Mouse (Mus musculus): Measurements from ENCODE around the gene Cdcp2.

- TF ChIP-seq POU5F1 (IDR thresholded peaks at IDR 0.05; ENCODE audit: borderline replicate concordance, low read length), result no peak
- TF ChIP-seq CTCF (conservative IDR thresholded peaks at IDR 0.05; ENCODE audit: low read length), result no peak
- no peak for TF ChIP-seq NANOG (IDR thresholded peaks at IDR 0.05; ENCODE audit: borderline replicate concordance, low read length)
Observed at GRCm38 (mm10) chr4:107126389-107126788, 29.7 kb downstream of the Cdcp2 start.
